Mouse (Mus musculus) C3H10T1/2 (cell line): ENCODE data around the gene Fsd1l. TPM values are rescaled to one million over a fixed set of nuclear protein-coding genes. Genes with fewer than 3 reads are reported as not detected.

Source experiments
- polyA plus RNA-seq, 2 experiments: library from polyadenylated mRNA; unstranded; fragments of >200 nt; fragmentation: generic; extraction: Trizol; gene quantifications; one replicate each; pipeline ENCODE4 v1.2.1; 2012; ENCODE audit warnings: missing spikeins in 2 of 2

Fsd1l gene
- polyA plus RNA-seq, result under 1 TPM; 0.05 to 0.40 TPM

DNA sequence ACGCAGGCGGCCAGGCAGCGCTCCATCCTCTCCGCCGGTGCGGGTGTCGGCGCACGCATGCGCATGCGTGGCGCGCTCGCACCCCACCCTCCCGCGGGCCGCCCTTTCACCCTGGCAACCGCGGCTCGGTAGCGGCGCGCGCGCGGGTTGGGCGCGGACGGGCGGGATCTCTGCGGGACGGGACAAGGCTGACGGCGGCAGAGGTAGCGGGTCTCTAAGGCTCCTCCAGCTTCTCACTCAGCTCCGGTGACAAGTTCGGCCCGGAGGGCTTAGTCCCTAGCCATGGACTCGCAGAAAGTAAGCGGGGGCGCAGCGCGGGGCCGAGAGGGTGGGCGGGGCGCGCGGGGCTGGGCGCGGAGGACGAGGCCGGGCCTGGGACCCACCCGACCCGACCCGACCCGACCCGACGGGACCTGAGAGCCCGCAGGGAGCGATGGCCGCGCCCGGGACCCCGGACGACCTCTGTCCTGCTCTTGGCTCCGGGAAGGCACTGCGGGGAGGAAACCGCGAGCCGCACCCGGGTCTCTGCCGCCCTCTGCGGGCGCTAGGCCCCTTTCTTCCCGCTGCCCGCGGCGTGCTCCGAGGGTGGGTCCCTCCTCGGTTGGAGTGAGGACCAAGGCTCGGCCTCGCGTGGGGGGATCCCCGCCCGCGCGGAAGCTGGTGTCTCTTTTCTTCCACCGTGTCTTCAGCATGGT lies at the start of gene Fsd1l:
Gene Fsd1l (plus strand): TSS at position 156 of the 695 bp plus-strand sequence.

DNA sequence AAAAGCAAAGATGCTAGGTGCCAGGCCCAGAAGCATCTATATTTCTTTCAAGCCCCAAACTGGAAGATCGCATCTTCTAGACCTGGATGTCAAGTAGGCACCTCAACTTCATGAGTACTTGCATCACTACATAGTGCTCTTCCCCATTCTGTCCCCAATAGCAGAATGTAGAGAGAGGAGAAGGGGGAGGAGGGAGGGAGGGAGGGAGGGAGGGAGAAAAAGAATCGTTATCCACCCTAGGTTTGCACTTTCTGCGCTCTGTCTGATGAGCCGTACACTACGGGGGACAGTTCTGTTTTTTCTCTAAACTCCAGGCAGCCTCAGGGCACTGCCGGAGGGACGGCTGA lies 82.4 kb downstream of the Fsd1l start, which contains the start of gene Fktn:
Gene Fktn (plus strand): TSS at position 295 of the 347 bp plus-strand sequence.

Other genes starting within 250 kb of the Fsd1l start
- gene Slc44a1, start 191.1 kb upstream of the Fsd1l start, polyA plus RNA-seq, result 10 to 100 TPM in 1 of 2 experiments, 1 to 10 TPM in 1; 3.1 to 28.2 TPM
- gene Fktn, start 82.5 kb downstream of the Fsd1l start, polyA plus RNA-seq, result 1 to 10 TPM in 1 of 2 experiments, under 1 TPM in 1; 0.21 to 2.1 TPM
- not detected for gene Tal2, start 148.2 kb downstream of the Fsd1l start, polyA plus RNA-seq
- gene Tmem38b, start 194.6 kb downstream of the Fsd1l start, polyA plus RNA-seq, result 1 to 10 TPM in 1 of 2 experiments, under 1 TPM in 1; 0.35 to 3.4 TPM